Mouse (Mus musculus) WW6 (cell line): ENCODE data around the gene Pcdh15.

Experiments
- DNase-seq: peaks from one replicate; pipeline ENCODE4 v3.0.0-alpha.2; 2013; ENCODE audit warnings: low read depth, low spot score

Pcdh15 gene

GRCm38 (mm10) chr10:74305439-74306158, 1206.5 kb downstream of the Pcdh15 start:
- DNase-seq, result no peak

GRCm38 (mm10) chr10:74307035-74307434, 1207.9 kb downstream of the Pcdh15 start:
- DNase-seq, result no peak

GRCm38 (mm10) chr10:74316091-74316490, 1216.9 kb downstream of the Pcdh15 start:
- DNase-seq, result no peak

- no peak for DNase-seq
Measured at GRCm38 (mm10) chr10:74335412-74335811, 1236.3 kb downstream of the Pcdh15 start.

GRCm38 (mm10) chr10:74339247-74340160, 1240.4 kb downstream of the Pcdh15 start:
- no peak for DNase-seq

GRCm38 (mm10) chr10:74359526-74359925, 1260.4 kb downstream of the Pcdh15 start:
- no peak for DNase-seq

GRCm38 (mm10) chr10:74378697-74379096, 1279.6 kb downstream of the Pcdh15 start:
- DNase-seq, result no peak

GRCm38 (mm10) chr10:74379276-74380134, 1280.4 kb downstream of the Pcdh15 start:
- no peak for DNase-seq

- no peak for DNase-seq
Measured at GRCm38 (mm10) chr10:74387538-74388499, 1288.7 kb downstream of the Pcdh15 start.

- no peak for DNase-seq
Measured at GRCm38 (mm10) chr10:74403111-74403510, 1304.0 kb downstream of the Pcdh15 start.

GRCm38 (mm10) chr10:74414021-74414420, 1314.9 kb downstream of the Pcdh15 start:
- DNase-seq, result no peak

- no peak for DNase-seq
Measured at GRCm38 (mm10) chr10:74414945-74415344, 1315.8 kb downstream of the Pcdh15 start.

GRCm38 (mm10) chr10:74415359-74415758, 1316.2 kb downstream of the Pcdh15 start:
- no peak for DNase-seq

GRCm38 (mm10) chr10:74415949-74416348, 1316.8 kb downstream of the Pcdh15 start:
- no peak for DNase-seq

GRCm38 (mm10) chr10:74450069-74450468, 1350.9 kb downstream of the Pcdh15 start:
- DNase-seq, result no peak

GRCm38 (mm10) chr10:74463972-74464371, 1364.8 kb downstream of the Pcdh15 start:
- DNase-seq, result no peak

GRCm38 (mm10) chr10:74480779-74481178, 1381.6 kb downstream of the Pcdh15 start:
- DNase-seq, result no peak

- DNase-seq, result no peak
Measured at GRCm38 (mm10) chr10:74512315-74512714, 1413.2 kb downstream of the Pcdh15 start.

GRCm38 (mm10) chr10:74513743-74514142, 1414.6 kb downstream of the Pcdh15 start:
- no peak for DNase-seq

GRCm38 (mm10) chr10:74538371-74538770, 1439.2 kb downstream of the Pcdh15 start:
- DNase-seq, result no peak

- no peak for DNase-seq
Measured at GRCm38 (mm10) chr10:74555326-74555725, 1456.2 kb downstream of the Pcdh15 start.
